Mouse (Mus musculus) midbrain, embryonic 13.5 days (tissue): ENCODE data around the gene Kcna7. TPM values are rescaled to one million over a fixed set of nuclear protein-coding genes. Genes with fewer than 3 reads are reported as not detected.

Experiments used
- ATAC-seq: fragments of 200-750 bp; cut with Nextera tagmentation; 2 replicates; pipeline ENCODE4 v1.8.0; 2017; ENCODE audit warnings: mild to moderate bottlenecking, moderate TSS enrichment, moderate library complexity
- H3K27ac ChIP-seq: fragments of 300-500 bp; sonication (generic); 2 replicates; pipeline ENCODE4 v1.5.1; 2015; ENCODE audit warnings: inconsistent platforms, mild to moderate bottlenecking, moderate library complexity
- H3K27me3 ChIP-seq: fragments of 300-500 bp; sonication (generic); 2 replicates; pipeline ENCODE4 v1.6.1; 2015; ENCODE audit warnings: mild to moderate bottlenecking, inconsistent platforms
- H3K36me3 ChIP-seq: fragments of 300-500 bp; sonication (generic); 2 replicates; pipeline ENCODE4 v1.6.1; 2015; ENCODE audit warnings: mild to moderate bottlenecking, inconsistent platforms
- H3K4me1 ChIP-seq: fragments of 300-500 bp; sonication (generic); replicated peaks from 2 replicates; pipeline ENCODE4 v1.6.1; 2015; ENCODE audit warnings: inconsistent platforms
- H3K4me2 ChIP-seq: fragments of 300-500 bp; sonication (generic); replicated peaks from 2 replicates; pipeline ENCODE4 v1.6.1; 2015; ENCODE audit warnings: moderate library complexity, mild to moderate bottlenecking, inconsistent platforms
- H3K4me3 ChIP-seq: fragments of 300-500 bp; sonication (generic); replicated peaks from 2 replicates; pipeline ENCODE4 v1.5.1; 2015; ENCODE audit warnings: mild to moderate bottlenecking, inconsistent platforms
- H3K9ac ChIP-seq: fragments of 300-500 bp; sonication (generic); replicated peaks from 2 replicates; pipeline ENCODE4 v1.6.1; 2015; ENCODE audit warnings: mild to moderate bottlenecking, inconsistent platforms
- H3K9me3 ChIP-seq: fragments of 300-500 bp; sonication (generic); 2 replicates; pipeline ENCODE4 v1.6.1; 2016; ENCODE audit warnings: mild to moderate bottlenecking, inconsistent platforms
- WGBS: fragments of 180-500 bp; shearing (Covaris S2); methylation state at CpG from one replicate; pipeline ENCODE4 v1.1.7; 2015; 5-methylcytosine and 5-hydroxymethylcytosine counted together
- polyA plus RNA-seq: library from polyadenylated mRNA; unstranded; fragments of >200 nt; fragmentation: Nextera tagmentation; extraction: Ambion mirVana; gene quantifications from 2 replicates; pipeline ENCODE4 v1.2.1, GENCODE M21; 2015

Gene Kcna7
- polyA plus RNA-seq, 1 experiment from 2014 or later, result not detected

GRCm38 (mm10) chr7:45396787-45397186, 8.7 kb upstream of the Kcna7 start:
- Histone ChIP-seq H3K36me3 (peaks cover 10% of the 10 kb centered on the region), H3K27me3 (no peaks in the 10 kb centered on the region), H3K4me3 (no peak overlapping the region), H3K27ac (no peak overlapping the region), H3K4me2 (no peak overlapping the region), H3K9ac (no peak overlapping the region), H3K4me1 (peaks cover 26% of the 10 kb centered on the region), H3K9me3 (no peaks in the 10 kb centered on the region)
- ATAC-seq, result no peak
- WGBS, result 78% methylated on average over 2 of the region's 2 CpGs

DNA sequence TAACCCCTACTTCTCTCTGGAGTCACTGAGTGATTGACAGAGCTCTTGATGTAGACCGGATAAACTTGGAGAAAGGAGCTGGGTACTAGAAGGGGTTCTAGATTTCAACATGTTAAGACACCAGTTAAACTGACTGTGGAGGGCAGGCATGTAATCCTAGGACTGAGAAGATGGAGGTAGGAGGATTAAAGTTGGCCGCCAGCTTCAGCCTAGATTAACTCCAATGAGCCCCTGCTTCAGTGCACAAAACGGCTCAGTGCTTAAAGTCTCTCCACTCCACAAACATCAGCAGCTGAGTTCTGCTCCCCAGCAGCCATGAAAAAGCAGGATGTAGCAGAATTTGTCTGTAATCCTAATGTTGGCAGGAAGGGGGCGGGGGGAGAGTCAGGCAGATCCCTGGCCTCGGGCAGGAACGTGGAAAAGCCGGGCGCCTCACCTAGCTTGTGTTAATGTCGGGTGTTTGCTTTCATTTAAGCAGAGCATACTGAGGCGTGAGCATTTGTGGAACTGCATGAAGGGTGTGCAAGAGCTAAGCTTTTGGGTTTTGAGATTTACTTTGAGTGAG, 3.9 kb upstream of the Kcna7 start:
- H3K27me3 ChIP-seq, result peaks cover 19% of the 10 kb centered on the region
- no peaks in the 10 kb centered on the region; the same call in 1 of the 2 replicates for H3K9me3 ChIP-seq
- WGBS, result 68% methylated on average over 10 of the region's 10 CpGs
- no peak overlapping the region for H3K4me2 ChIP-seq
- no peaks in the 10 kb centered on the region for H3K36me3 ChIP-seq
- no peak overlapping the region for H3K27ac ChIP-seq
- peaks cover 12% of the 10 kb centered on the region for H3K4me1 ChIP-seq
- no peak overlapping the region for H3K4me3 ChIP-seq
- H3K9ac ChIP-seq, result no peak overlapping the region
- no peak for ATAC-seq

DNA sequence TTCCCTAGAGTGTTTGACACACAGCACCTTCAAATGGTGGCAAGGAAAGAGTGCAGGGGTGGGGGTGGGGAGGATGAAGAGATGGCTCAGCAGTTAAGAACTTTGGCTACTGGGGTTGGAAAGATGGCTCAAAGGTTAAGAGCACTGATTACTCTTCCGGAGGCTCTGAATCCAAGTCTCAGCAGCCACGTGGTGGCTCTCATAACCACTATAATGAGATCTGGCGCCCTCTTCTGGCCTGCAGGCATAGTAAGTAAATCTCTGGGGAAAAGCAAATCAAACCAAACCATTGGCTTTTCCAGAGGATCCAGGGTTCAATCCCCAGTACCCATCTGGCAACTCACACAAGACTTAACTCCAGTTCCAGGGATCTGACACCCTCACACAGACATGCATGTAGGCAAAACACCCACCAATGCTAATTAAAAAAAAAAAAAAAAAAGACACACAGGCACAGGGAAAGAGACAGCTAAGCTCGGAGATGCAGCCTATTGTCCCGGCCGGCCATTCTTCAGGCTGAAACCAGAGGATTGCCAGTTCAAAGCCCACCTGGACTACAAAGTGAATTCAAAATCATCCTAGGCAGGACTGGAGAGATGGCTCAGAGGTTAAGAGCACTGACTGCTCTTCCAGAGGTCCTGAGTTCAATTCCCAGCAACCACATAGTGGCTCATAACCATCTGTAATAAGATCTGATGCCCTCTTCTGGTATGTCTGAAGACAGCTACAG, 1.8 kb upstream of the Kcna7 start:
- no peaks in the 10 kb centered on the region for H3K36me3 ChIP-seq
- H3K27ac ChIP-seq, result no peak overlapping the region
- peaks cover 12% of the 10 kb centered on the region for H3K4me1 ChIP-seq
- no peak overlapping the region for H3K4me2 ChIP-seq
- 48% methylated on average over 6 of the region's 6 CpGs for WGBS
- ATAC-seq, result no peak
- no peak overlapping the region for H3K4me3 ChIP-seq
- H3K27me3 ChIP-seq, result peaks cover 40% of the 10 kb centered on the region
- no peaks in the 10 kb centered on the region; the same call in 1 of the 2 replicates for H3K9me3 ChIP-seq
- no peak overlapping the region for H3K9ac ChIP-seq

DNA sequence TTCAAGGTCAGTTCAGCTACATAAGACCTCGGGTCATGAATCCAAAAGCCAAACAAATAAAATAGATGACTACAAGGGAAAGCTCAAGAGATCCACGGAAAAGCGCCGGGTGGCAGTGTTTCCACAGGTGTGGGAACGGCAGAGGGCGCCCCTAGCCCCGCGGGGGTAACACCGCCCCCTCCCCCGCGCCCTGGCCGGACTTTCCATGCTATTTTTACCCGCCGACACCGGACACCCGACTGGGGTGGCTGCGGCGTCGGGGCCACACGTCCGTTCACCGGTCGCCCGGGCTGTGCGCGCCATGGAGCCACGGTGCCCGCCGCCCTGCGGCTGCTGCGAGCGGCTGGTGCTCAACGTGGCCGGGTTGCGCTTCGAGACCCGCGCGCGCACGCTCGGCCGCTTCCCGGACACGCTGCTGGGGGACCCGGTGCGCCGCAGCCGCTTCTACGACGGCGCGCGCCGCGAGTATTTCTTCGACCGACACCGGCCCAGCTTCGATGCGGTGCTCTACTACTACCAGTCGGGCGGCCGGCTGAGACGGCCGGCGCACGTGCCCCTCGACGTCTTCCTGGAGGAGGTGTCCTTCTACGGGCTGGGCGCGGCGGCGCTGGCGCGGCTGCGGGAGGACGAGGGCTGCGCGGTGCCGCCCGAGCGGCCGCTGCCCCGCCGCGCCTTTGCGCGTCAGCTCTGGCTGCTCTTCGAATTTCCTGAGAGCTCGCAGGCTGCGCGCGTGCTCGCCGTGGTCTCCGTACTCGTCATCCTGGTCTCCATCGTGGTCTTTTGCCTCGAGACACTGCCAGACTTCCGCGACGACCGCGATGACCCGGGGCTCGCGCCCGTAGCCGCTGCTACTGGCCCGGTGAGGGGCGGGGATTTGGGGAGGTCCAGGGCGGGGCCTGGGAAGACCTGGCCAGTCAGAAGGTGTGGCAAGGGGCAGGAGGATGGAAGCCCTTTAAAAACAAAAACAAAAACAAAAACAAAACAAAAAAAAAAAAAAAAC, 1.0 kb downstream of the Kcna7 start:
- 2% methylated on average over 113 of the region's 114 CpGs for WGBS
- peak overlapping the region; percentile 31 for H3K4me3 ChIP-seq
- H3K9me3 ChIP-seq, result no peaks in the 10 kb centered on the region; the same call in 1 of the 2 replicates
- H3K27ac ChIP-seq, result no peak overlapping the region
- H3K36me3 ChIP-seq, result no peaks in the 10 kb centered on the region
- peak overlapping the region; percentile 48 for H3K4me2 ChIP-seq
- H3K4me1 ChIP-seq, result peaks cover 12% of the 10 kb centered on the region
- H3K9ac ChIP-seq, result peak overlapping the region; percentile 48; the same call in 1 of the 2 replicates
- peaks cover 68% of the 10 kb centered on the region for H3K27me3 ChIP-seq
- no peak for ATAC-seq

GRCm38 (mm10) chr7:45407836-45408235, 2.4 kb downstream of the Kcna7 start:
- ATAC-seq, result no peak
- no peaks in the 10 kb centered on the region for H3K36me3 ChIP-seq
- 81% methylated on average over 10 of the region's 10 CpGs for WGBS
- H3K4me1 ChIP-seq, result peaks cover 12% of the 10 kb centered on the region
- H3K27ac ChIP-seq, result no peak overlapping the region
- H3K27me3 ChIP-seq, result peaks cover 82% of the 10 kb centered on the region
- no peak overlapping the region for H3K4me3 ChIP-seq
- H3K9me3 ChIP-seq, result no peaks in the 10 kb centered on the region; the same call in 1 of the 2 replicates
- no peak overlapping the region for H3K9ac ChIP-seq
- no peak overlapping the region for H3K4me2 ChIP-seq

GRCm38 (mm10) chr7:45408351-45408750, 2.9 kb downstream of the Kcna7 start:
- Histone ChIP-seq H3K27me3 (peaks cover 87% of the 10 kb centered on the region), H3K9me3 (no peaks in the 10 kb centered on the region; the same call in 1 of the 2 replicates), H3K4me1 (peaks cover 14% of the 10 kb centered on the region), H3K36me3 (no peaks in the 10 kb centered on the region), H3K4me2 (no peak overlapping the region), H3K9ac (no peak overlapping the region), H3K27ac (no peak overlapping the region), H3K4me3 (no peak overlapping the region)
- 72% methylated on average over 7 of the region's 7 CpGs for WGBS
- ATAC-seq, result no peak

GRCm38 (mm10) chr7:45408949-45409348, 3.5 kb downstream of the Kcna7 start:
- Histone ChIP-seq H3K4me1 (peaks cover 20% of the 10 kb centered on the region), H3K9ac (no peak overlapping the region), H3K4me3 (no peak overlapping the region), H3K4me2 (no peak overlapping the region), H3K27me3 (peaks cover 93% of the 10 kb centered on the region), H3K27ac (no peak overlapping the region), H3K36me3 (no peaks in the 10 kb centered on the region), H3K9me3 (no peaks in the 10 kb centered on the region; the same call in 1 of the 2 replicates)
- WGBS, result 86% methylated on average over 17 of the region's 17 CpGs
- no peak for ATAC-seq

GRCm38 (mm10) chr7:45409497-45410163, 4.2 kb downstream of the Kcna7 start:
- Histone ChIP-seq H3K9me3 (no peaks in the 10 kb centered on the region; the same call in 1 of the 2 replicates), H3K27me3 (peaks cover 100% of the 10 kb centered on the region), H3K36me3 (no peaks in the 10 kb centered on the region), H3K4me1 (peaks cover 24% of the 10 kb centered on the region), H3K4me2 (no peak overlapping the region), H3K27ac (no peak overlapping the region), H3K9ac (no peak overlapping the region), H3K4me3 (no peak overlapping the region)
- no peak for ATAC-seq
- 85% methylated on average over 8 of the region's 8 CpGs for WGBS

- Histone ChIP-seq H3K27ac (no peak overlapping the region), H3K4me2 (no peak overlapping the region), H3K36me3 (no peaks in the 10 kb centered on the region), H3K9ac (no peak overlapping the region), H3K27me3 (peaks cover 100% of the 10 kb centered on the region), H3K4me3 (no peak overlapping the region), H3K9me3 (no peaks in the 10 kb centered on the region), H3K4me1 (peaks cover 17% of the 10 kb centered on the region)
- WGBS, result 84% methylated on average over 2 of the region's 2 CpGs
- ATAC-seq, result no peak
Measured at GRCm38 (mm10) chr7:45412421-45412820, 7.0 kb downstream of the Kcna7 start.

GRCm38 (mm10) chr7:45413113-45413863, 7.8 kb downstream of the Kcna7 start, which contains the start of gene Ntf5:
Gene Ntf5 (plus strand): TSS chr7:45413695.
- peak; percentile 53 for ATAC-seq
- Histone ChIP-seq H3K4me2 (peak within 1 kb of the TSS; percentile 67), H3K27ac (no peak within 1 kb of the TSS), H3K4me3 (peak within 1 kb of the TSS; percentile 41), H3K4me1 (peaks cover 17% of the 10 kb centered on the region), H3K9ac (peak within 1 kb of the TSS; percentile 64), H3K36me3 (no peaks in the 10 kb centered on the region), H3K9me3 (no peaks in the 10 kb centered on the region), H3K27me3 (peaks cover 100% of the 10 kb centered on the region)
- WGBS, result 5% methylated on average over 36 of the region's 45 CpGs
